Mouse (Mus musculus) R1 (cell line): ENCODE data around the gene Ywhab.

Experiments used
- DNase-seq: peaks from one replicate; pipeline ENCODE4 v3.0.0-alpha.2; 2018; ENCODE audit warnings: low read depth, low spot score

The Ywhab gene

DNA sequence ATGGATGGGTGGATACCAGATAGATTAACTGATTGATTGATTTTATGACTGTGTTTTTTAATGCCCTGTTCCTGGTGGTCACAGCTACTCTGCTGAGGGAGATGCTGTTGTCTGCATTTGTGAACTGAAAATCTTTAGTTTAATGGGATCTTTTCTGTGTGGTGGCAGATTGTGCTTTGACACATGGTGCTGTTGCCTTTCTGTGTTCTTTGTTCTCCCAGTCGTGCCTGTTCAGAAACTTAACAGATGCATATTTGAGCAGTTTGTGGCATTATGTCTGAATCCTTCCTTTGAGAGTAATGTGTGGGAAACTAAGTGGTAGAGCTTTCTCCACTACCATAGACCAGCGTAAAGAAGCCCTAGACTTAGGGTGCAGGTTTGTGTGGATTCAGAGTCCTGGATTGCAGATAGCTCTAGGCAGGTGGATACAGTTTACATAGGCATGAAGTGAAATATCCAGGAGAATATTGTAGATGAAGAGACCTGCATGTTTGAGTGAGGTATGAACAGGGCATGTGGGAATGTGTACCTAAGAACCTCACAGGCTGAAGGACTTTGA lies 13.3 kb downstream of the Ywhab start:
- no peak for DNase-seq

DNA sequence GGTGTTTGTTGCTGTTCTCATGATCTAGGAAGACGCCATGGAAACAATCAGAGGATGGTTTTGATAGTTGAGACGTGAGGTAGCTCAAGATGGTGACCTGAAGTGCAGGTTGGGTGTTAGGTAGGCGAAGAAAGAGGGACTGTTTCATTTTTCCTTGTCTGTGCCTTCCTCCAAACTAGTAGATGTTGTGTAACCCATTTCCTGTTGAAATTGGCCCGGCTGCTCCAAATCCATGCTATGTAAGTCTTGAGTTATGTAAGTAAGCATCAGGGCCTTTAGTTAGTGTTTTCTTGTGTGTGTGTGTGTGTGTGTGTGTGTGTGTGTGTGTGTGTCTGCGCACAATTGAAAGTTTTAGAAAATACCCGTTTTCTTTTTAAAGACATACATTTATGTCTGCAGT lies 14.5 kb downstream of the Ywhab start:
- no peak for DNase-seq

DNA sequence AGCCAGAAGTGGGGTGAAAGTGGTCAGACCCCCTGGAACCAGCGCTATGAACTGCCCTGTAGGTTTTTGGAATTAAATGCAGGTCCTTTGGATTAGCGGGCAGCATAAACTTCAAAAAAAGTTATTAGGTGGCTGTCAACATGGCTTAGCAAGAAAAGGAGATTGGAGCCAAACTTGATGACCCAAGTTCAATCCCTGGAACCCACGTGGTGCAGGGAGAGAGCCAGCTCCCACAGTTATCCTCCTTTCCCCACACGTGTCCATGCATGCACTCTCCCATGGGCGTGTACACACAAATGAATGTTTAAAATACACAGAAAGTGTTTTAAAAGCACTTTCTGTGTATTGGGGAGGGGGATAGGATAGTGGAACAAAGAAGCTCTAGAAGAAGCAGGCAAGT lies 15.7 kb downstream of the Ywhab start:
- DNase-seq: no peak

DNA sequence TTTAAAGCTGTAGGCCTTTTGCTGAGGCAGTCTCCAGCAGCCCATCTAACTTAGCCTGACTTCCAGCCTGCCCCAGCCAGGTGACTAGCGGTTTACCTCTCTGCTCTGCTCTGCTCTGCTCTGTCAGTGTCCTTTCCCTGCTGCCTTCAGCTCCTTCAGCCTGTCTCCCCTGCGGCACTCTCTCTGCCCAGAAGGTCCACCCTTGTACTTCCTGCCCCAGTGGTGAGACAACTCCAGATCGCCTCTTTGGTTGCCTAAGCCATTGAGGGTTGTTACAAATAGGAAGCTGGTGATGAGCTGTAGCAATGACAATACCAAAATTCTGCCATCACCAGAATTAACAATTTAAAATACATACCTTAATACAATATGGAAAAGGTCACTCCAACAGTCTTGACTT lies 16.2 kb downstream of the Ywhab start:
- DNase-seq: no peak

DNA sequence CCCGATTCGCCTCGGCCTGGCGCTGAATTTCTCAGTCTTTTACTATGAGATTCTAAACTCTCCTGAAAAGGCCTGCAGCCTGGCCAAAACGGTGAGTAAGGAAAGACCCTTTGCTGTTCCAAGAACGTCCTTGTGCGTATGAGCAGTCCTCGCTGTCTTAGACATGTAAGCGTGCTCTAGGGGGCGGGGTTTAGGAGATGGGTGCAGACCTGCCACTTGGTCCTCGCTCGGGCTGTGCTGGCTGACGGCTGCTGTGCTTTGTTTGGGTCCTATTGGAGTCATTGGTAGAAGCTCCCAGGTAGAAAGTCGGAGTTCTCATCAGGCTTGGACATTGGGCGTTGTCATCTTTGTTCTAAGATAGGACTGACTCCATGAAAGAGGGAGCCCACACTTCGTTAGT lies 20.5 kb downstream of the Ywhab start:
- peak; percentile 50 for DNase-seq

DNA sequence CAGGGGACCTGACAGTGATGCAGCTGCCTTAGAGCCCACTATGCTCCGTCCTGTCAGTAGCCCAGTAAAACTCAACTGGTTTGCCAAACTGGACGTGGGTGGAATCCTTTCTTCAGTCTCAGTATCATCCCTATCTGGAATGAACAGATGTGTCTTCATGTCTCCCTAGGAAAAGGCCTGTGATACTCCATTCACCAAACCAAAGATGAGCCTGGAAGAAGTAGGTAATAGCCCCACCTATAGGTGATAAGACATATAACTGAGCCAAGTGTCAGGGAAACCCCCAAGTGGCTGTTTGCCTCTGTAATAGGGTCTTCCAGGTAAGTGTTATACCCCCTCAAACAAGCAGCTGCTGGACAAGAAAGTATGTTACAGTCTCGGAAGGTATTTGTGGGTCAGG lies 24.1 kb downstream of the Ywhab start:
- no peak for DNase-seq

DNA sequence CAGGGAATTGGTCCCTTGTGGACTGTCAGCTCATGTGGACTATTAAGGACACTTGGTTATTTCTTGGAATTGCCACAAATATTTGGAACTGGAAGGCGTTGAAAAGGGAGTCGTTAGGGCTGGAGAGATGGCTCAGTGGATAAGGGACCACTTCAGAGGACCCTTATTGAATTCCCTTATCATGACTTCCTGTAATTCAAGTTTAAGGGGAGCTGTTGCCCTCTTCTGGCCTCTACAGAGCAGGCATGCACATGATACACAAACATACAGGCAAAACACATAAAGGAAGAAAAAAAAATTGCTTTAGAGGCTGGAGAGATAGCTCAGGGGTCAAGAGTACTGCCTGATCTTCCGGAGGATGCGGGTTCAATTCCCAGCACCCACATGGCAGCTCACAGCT lies 25.2 kb downstream of the Ywhab start:
- DNase-seq: no peak

DNA sequence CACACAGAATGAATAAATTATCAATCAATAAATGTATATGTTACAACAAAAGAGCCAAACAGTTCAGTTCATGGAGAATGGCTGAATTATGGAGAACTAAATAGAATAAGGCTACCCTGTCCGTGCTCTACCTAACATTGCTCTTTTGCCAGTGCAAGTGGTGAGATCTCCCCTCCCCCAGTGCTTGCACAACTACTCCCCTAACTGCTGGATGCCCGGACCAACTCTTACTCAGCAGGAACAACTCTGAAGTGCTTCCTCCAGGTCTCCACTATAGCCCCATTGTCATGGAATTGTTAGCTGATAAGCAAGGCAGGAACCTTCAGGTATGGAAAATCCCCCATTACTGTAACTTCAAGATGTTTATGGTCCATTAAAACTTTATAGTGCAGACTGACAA lies 27.3 kb downstream of the Ywhab start:
- no peak for DNase-seq

DNA sequence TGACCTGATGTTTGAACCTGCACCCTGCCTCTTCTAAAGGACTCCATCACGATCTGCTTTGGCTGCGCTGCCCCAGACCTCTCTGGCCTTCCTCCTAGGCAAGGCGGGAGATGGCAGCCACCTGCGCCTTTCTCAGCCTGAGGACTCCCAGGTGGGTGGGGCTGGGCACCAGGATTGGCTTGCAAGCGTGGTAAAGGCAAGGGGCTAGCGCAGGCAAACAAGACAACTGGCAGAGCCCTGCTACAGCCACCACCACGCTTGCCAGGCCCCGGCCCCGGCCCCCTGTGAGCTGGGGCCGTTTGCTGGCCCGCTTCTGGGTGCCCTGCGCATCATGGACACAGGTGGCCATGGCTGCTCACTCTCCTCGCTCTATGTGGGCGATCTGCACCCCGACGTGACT lies 30.4 kb downstream of the Ywhab start, which contains the start of gene Pabpc1l:
Gene Pabpc1l (plus strand): TSS at position 301 of the 400 bp plus-strand sequence.
- no peak for DNase-seq

DNA sequence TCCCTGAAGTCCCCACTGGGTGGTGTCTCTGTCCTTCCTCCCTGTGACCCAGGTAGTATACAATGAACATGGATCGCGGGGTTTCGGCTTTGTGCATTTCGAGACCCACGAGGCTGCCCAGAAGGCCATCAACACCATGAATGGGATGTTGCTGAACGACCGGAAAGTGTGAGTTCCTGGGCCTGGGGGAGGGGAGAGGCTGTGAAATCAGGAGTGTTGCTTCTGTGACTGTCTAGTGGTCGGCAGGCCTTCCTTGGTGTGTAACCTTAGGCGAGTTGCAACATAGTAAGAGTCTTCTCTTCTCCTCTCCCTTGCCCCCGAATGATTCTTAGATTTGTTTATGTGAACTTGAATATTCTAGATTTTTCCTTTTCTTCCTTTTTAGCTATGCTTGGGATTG lies 36.4 kb downstream of the Ywhab start:
- no peak for DNase-seq

DNA sequence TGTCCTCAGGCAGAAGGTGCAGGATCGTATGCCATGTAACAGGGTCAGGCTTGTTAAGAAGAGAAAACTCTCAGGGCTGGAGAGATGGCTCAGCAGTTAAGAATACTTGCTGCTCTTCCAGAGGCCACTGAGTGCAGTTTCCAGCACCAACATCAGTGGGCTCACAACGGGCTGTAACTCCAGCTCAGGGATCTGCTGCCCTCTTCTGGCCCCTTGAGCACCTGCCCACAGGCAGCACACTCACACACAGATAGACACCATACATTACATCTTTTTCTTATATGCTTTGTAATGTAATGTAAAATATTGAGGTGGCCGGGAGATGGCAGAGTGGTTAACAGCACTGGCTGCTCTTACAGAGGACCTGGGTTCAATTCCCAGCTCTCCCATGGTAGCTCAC lies 38.2 kb downstream of the Ywhab start:
- DNase-seq: peak; percentile 73

DNA sequence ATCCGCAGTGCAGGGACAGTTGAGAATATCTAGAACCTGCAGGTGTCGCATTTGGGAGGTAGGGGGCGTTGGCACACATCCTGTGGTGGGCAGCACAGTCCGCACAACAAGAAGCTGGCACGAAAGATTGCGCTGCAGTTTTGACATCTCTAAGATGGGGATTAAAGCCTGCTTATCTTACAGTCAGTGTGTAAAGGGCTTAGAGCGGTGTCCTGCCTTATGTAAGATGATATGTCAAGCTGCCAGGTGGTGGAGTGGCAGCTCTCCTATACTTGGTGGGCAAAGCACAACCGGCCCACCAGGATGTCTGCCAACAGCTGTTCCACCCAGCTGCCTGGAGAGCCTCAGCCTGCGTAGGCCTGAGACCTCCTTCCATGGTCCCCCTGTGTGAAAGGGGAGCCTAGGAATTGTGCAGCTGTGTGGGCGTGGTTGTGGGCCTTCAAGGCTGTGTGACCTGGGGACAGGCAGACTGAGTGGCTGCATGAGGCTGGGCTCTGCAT lies 41.8 kb downstream of the Ywhab start:
- peak; percentile 32 for DNase-seq

DNA sequence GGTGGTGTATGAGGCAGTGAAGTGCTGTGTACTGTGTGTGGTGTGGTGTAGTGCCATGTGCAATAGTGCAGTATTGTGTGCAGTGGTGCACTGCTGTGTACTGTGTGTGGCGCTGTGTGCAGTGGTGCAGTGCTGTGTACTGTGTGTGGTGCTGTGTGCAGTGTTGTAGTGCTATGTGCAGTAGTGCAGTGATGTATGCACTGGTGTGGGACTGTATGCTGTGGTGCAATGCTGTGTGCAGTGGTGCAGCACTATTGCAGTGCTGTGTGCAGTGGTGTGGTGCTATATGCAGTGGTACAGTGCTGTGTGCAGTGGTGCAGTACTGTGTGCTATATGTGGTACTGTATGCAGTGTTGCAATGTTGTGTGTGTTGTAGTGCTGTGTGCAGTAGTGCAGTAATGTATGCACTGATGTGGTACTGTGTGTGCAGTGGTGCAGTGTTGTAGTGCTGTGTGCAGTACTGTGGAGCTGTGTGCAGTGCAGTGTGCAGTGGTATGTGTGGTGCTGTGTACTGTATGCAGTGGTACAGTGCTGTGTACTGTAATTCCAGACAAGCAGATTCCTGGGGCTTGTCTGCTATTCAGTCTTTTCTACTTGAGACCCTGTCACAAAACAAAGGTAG lies 43.8 kb downstream of the Ywhab start:
- no peak for DNase-seq

DNA sequence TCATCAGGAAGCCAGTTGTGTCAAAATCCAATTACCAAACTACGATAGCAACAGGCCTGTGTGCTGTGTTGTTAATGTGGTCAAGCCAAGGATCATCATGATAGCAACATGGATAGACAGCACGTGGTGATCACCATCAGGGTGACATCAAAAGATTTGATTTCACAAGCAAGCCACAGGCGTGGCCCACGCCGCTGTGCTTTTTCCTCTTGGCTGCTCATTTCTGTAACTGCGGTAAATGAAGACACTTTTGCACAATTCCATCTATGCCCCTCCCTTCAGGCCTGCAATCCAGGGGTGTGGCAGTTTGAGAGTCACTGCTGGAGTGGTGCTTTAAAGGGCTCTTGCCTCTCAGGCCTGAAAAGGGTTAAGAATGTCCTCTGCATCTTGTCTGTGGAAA lies 46.2 kb downstream of the Ywhab start:
- DNase-seq: no peak

DNA sequence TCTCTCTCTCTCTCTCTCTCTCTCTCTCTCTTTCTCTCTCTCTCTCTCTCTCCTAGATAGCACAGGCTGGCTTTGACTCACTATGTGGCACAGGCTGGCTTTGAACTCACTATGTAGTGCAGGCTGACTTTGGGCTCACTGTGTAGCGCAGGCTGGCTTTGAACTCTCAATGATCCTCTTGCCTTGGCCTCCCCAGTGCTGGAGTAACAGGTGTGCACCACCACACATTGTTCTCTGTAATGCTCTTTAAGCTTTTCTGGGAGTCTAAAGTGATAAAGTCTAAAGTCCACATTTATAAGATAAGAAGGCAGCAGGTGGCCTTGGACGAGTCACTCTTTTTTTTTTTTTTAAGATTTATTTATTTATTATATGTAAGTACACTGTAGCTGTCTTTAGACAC lies 46.8 kb downstream of the Ywhab start:
- no peak for DNase-seq

DNA sequence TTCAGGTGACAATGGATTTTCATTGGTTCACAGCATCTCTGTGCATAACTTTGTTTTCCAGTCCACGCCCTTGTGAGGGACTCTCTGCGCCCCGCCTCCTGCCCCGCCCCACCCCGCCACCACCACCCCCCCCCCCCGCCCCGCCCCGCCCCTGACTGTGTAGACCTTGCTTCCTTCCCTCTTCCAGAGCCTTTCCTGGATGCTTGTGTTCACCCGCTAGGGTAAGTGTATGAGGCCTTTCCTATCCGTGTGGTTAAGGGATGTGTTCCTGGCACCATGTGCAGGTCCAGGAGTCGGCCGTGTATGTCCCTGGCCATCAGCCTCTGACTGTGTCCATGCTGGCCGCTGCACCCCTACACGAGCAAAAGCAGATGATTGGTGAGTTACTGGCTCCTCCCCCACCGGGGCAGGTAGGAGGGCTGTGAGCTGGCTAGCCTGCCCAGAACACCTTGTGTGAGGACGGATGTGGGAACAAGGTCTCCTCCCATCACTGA lies 52.5 kb downstream of the Ywhab start:
- DNase-seq: peak; percentile 76

DNA sequence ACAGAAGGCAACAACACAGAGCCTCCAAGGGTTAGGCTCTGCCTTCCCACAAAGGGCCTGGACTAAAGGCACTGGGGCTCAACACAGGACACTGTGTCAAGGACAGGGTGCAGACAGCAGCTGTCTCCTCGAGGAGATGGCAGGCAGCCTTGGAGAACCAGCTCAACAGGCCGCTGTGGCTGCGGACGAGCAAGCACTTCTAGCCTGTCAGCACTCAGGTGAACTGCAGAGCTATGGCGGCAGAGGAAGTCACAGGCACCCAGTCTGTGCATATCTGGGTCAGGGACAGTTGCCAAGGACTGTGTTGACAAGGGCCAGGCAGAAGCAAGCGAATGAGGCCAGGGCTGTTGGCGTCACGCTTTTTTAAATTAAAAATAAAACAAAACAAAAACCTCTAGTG lies 59.0 kb downstream of the Ywhab start:
- DNase-seq: no peak

DNA sequence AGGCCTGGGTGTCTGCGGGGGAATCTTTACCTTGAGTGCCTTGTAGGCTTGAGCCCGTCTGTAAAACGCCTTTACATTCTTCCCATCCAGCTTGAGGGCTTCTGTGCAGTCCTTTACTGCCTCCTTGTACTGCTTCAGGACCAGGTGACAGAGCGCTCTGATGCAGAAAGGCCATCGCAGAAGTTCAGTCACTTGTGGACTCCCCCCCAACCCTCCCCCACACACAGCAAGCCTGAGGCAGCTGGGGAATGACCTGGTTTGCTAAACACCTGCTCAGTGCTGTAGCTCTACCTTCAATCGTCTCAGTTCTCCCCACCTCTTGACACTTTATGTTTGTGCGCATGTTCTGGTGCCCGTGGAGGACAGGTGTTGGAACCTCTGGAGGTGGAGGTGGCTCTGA lies 59.9 kb downstream of the Ywhab start:
- DNase-seq: no peak

DNA sequence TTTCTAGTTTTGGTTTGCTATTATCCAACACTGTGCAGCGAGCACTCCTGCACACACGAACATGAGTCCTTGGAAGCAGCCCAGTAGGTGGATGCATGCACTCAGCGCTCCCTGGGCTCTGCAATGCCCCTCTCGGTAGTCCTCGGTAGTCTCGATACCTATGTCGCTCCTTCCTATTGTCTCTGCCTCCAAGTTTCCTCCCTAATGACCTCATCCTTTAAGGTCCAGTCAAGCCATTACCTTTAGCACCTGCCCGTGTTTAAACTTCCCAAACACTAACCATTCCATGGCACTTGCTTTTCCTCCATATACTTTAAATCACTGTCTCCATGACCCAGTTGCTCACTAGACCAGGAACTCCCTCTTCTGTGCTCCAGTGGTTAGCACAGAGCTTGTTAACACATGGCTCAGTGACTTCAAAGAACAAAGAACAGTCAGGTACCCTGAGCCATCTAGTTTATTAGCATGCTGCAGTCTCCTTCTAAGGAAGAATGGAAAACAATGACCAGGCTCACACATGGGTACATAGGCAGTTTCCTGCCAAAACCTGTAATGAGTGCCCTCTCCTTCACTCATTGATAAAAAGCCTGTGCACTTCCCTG lies 65.0 kb downstream of the Ywhab start:
- no peak for DNase-seq
